Mouse (Mus musculus): ENCODE measurements around the gene Angel1. TPM values are rescaled to one million over a fixed set of nuclear protein-coding genes. Genes with fewer than 3 reads are reported as not detected.

Gene Angel1
- polyA plus RNA-seq, 1 experiment: 6.9 TPM

DNA sequence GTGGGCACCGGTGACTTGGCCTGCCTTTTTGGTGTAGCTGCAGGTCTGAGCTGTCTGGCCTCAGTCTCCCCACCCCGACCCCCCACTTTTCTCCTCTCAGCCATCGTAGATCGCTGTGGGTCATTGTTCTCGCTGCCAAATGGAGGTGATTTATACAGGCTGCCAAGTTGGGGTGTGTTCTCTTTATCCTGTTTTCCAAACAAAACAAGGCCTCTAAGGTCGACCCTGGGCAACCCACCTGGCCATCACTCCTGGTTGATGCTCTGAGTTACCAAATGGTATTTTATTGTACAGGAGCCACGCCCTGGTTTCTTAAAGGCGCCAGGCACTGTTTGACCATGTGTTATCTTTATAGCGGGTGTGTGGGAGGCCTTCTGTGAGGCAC, 46.7 kb downstream of the Angel1 start:
- DNase-seq (ENCODE audit: low spot score): no peak

GRCm38 (mm10) chr12:86678591-86679545, 47.4 kb downstream of the Angel1 start, which contains the start of gene Vash1:
Gene Vash1 (plus strand): TSS chr12:86678700.
- peak; percentile 36 for DNase-seq (ENCODE audit: low spot score)

GRCm38 (mm10) chr12:86672507-86672906, 53.8 kb downstream of the Angel1 start:
- DNase-seq (ENCODE audit: low spot score): no peak

GRCm38 (mm10) chr12:86672105-86672504, 54.2 kb downstream of the Angel1 start:
- DNase-seq (ENCODE audit: low spot score): no peak

DNA sequence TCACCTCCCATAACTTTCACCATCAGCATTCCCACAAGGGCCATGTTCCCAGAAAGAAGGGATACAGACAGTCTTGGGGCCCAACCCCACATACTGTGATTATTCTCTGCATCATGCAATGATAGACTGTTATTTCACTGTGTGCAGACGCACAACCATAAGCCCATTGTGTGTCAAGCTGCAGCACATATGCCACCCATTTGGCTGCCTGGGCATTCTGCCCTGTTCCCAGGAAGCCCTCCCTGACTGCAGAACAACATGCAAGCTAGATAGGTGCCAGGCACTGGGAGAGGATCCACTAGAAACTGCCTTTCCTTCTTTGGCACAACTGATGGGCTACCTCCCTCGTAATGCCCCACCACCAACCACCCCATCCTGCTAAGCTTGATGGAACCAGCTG, 57.9 kb downstream of the Angel1 start:
- DNase-seq (ENCODE audit: low spot score): no peak

GRCm38 (mm10) chr12:86665656-86666055, 60.6 kb downstream of the Angel1 start:
- DNase-seq (ENCODE audit: low spot score): no peak

DNA sequence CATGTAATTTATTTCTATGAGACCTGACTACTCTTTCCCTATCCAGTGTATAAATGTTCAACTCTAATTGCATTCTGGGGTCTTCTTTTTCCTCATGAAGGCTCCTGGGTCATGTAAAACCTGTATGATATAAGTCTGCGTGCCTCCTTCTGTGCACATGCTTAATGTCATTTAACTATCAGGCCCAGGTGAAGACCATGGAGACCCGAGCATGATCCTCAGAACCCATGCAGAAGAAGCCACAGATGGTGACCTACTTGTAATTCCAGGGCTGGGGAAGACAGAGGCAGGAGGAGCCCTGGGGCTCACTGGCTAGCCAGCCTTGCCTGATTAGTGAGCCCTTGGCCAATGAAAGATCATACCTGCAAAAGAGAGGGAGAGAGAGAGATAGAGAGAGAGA, 65.8 kb downstream of the Angel1 start:
- DNase-seq (ENCODE audit: low spot score): no peak

DNA sequence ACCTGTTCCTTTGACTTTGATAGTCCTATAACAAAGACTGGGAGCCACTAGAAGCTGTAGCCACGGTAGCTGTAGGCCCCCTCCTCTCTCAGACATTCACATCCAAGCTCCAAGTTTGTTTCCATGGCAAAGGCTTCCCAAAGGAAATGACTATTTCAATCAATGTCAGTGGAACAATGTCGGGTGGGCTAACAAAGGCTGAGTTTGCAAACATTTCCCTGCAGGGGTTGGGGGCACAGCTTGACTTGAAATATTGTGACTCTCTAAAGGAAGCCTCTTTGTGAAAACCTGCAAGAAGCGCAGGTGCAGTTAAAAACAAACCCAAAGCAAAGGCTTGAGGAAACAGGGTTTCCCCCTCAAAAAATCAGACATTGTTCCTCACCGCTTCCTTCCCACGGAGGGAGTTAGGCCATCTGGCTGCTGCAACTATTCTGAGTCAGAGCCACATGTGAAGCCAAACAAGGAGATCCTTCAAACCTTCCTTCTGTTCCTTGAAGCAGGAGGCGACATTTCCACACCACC, 66.8 kb downstream of the Angel1 start:
- no peak for DNase-seq (ENCODE audit: low spot score)

- DNase-seq (ENCODE audit: low spot score): peak; percentile 20
These were observed 73.7 kb downstream of the Angel1 start for GRCm38 (mm10) chr12:86652570-86653041.

DNA sequence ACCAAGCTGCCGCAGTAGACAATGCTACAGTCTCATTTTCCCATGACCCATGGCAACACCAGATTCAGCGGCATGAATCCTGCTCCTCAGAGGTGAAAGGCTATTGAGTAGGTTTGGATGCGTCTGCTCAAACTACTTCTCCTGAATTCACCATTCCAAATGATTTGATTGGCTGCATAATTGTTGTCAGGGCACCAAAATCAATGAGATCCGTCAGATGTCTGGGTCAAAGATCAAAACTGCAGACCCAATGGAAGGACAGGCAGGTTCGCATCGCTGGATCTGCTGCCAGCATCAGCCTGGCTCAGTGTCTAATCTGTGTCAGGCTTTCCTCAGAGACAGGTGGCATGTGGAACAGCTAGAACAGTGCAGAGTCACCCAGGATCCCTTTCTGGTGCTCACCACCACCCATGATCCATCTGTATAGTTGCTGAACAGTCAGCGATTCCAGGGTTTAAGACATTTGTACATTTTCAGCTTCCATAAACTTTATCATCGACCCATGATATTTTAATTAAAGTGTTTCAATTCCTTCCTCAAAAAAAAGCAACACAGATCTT, 74.9 kb downstream of the Angel1 start:
- DNase-seq (ENCODE audit: low spot score): no peak

Other genes starting within 250 kb of the Angel1 start
- gene Vash1, start 47.8 kb downstream of the Angel1 start, polyA plus RNA-seq (2012; rRNA removed): 1.3 and 1.8 TPM in 2 replicates
- gene Lrrc74a, start 7.9 kb upstream of the Angel1 start, polyA plus RNA-seq (2012; rRNA removed): not detected in 2 replicates
- 29.6 and 38.2 TPM in 2 replicates for gene Irf2bpl, start 158.3 kb upstream of the Angel1 start, polyA plus RNA-seq (2012; rRNA removed)
- gene Cipc, start 220.6 kb upstream of the Angel1 start, polyA plus RNA-seq (2012; rRNA removed): 46.4 and 52.3 TPM in 2 replicates

Data from urinary bladder, adult 2 months (tissue).